Mouse (Mus musculus) forebrain, embryonic 12.5 days (tissue): ENCODE data around the gene Trmt2b. TPM values are rescaled to one million over a fixed set of nuclear protein-coding genes. Genes with fewer than 3 reads are reported as not detected.

ENCODE experiments used
- ATAC-seq: fragments of 200-750 bp; cut with Nextera tagmentation; 2 replicates; pipeline ENCODE4 v1.8.0; 2017; ENCODE audit warnings: moderate TSS enrichment; ENCODE audit not compliant: low FRiP score
- H3K27ac ChIP-seq: fragments of 300-500 bp; sonication (generic); 2 replicates; pipeline ENCODE4 v1.5.1; 2016; ENCODE audit warnings: mild to moderate bottlenecking
- H3K27me3 ChIP-seq: fragments of 300-500 bp; sonication (generic); 2 replicates; pipeline ENCODE4 v1.6.1; 2016; ENCODE audit warnings: mild to moderate bottlenecking
- H3K36me3 ChIP-seq: fragments of 300-500 bp; sonication (generic); replicated peaks from 2 replicates; pipeline ENCODE4 v1.6.1; 2016; ENCODE audit warnings: mild to moderate bottlenecking
- H3K4me1 ChIP-seq: fragments of 300-500 bp; sonication (generic); 2 replicates; pipeline ENCODE4 v1.6.1; 2016
- H3K4me2 ChIP-seq: fragments of 300-500 bp; sonication (generic); 2 replicates; pipeline ENCODE4 v1.6.1; 2016; ENCODE audit warnings: mild to moderate bottlenecking, moderate library complexity
- H3K4me3 ChIP-seq: fragments of 300-500 bp; sonication (generic); replicated peaks from 2 replicates; pipeline ENCODE4 v1.5.1; 2016; ENCODE audit warnings: mild to moderate bottlenecking
- H3K9ac ChIP-seq: fragments of 300-500 bp; sonication (generic); 2 replicates; pipeline ENCODE4 v1.6.1; 2016; ENCODE audit warnings: mild to moderate bottlenecking
- H3K9me3 ChIP-seq: fragments of 300-500 bp; sonication (generic); 2 replicates; pipeline ENCODE4 v1.6.1; 2016
- WGBS: fragments of 180-500 bp; shearing (Covaris S2); methylation state at CpG from one replicate; pipeline ENCODE4 v1.1.7; 2016; 5-methylcytosine and 5-hydroxymethylcytosine counted together
- polyA plus RNA-seq: library from polyadenylated mRNA; unstranded; fragments of >200 nt; fragmentation: Nextera tagmentation; extraction: Ambion mirVana; gene quantifications from 2 replicates; pipeline ENCODE4 v1.2.1, GENCODE M21; 2016

The Trmt2b gene
- polyA plus RNA-seq, 1 experiment from 2014 or later, result 8.3 TPM

DNA sequence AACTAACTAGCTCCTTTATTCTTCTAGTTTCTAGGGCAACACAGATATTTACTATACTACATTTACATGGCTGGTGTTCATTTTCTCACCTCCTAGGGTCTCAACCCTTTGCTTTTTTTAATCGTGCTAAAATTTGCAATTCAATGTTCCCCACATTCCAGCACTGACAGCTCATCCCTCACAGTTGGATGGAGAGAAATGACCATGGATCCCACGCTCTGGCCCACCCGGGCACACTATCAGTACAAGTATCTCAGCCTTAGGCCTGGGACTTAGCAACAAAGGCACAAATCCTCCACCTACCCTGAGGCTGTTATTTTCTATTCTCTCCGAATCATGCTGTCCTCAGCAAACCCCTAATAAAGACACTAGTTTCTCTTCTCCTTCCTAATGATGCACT, 9.0 kb upstream of the Trmt2b start:
- Histone ChIP-seq H3K4me3 (no peak overlapping the region), H3K27me3 (0 out of 2 replicates have a peak, but pooled peaks cover 4% of the 10 kb centered on the region), H3K9me3 (no peaks in the 10 kb centered on the region), H3K27ac (no peak overlapping the region), H3K4me2 (no peak overlapping the region), H3K4me1 (no peaks in the 10 kb centered on the region), H3K9ac (no peak overlapping the region), H3K36me3 (no peaks in the 10 kb centered on the region)
- WGBS, result 33% methylated on average over 4 of the region's 4 CpGs
- ATAC-seq, result peak; percentile 69; the same call in 1 of the 2 replicates

DNA sequence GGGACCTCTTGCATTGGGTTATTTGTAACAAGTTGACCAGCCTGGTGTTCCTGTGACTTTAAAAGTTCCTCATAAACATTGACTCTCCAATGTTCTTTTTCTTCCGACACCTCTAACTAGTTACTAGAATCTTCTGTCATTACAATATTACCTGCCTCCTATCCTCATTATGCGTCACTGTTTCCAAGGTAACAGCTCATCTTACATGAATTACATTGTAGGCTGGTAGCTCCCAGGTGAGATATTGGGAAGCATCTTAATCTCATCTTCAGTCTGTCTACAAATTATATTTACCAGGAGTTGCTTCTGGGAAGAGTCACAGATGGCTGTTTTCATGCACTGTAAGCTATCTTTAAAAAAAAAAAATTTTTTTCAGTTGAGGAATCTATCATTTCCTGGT, 8.3 kb upstream of the Trmt2b start:
- H3K4me3 ChIP-seq, result no peak overlapping the region
- H3K36me3 ChIP-seq, result no peaks in the 10 kb centered on the region
- 0 out of 2 replicates have a peak, but pooled peaks cover 6% of the 10 kb centered on the region for H3K27me3 ChIP-seq
- H3K4me2 ChIP-seq, result no peak overlapping the region
- no peak for ATAC-seq
- 90% methylated on average over 2 of the region's 2 CpGs for WGBS
- H3K9ac ChIP-seq, result no peak overlapping the region
- H3K27ac ChIP-seq, result no peak overlapping the region
- H3K9me3 ChIP-seq, result no peaks in the 10 kb centered on the region
- H3K4me1 ChIP-seq, result no peaks in the 10 kb centered on the region

- H3K4me3 ChIP-seq, result no peak overlapping the region
- H3K27ac ChIP-seq, result no peak overlapping the region
- no peak overlapping the region for H3K4me2 ChIP-seq
- H3K36me3 ChIP-seq, result no peaks in the 10 kb centered on the region
- no peak overlapping the region for H3K9ac ChIP-seq
- no peaks in the 10 kb centered on the region for H3K4me1 ChIP-seq
- ATAC-seq, result no peak
- no peaks in the 10 kb centered on the region for H3K9me3 ChIP-seq
- H3K27me3 ChIP-seq, result 0 out of 2 replicates have a peak, but pooled peaks cover 8% of the 10 kb centered on the region
- WGBS, result 82% methylated on average over 3 of the region's 3 CpGs
Measured at GRCm38 (mm10) chrX:134280531-134280930, 3.7 kb upstream of the Trmt2b start.

- no peak overlapping the region for H3K4me3 ChIP-seq
- no peak overlapping the region for H3K27ac ChIP-seq
- H3K9me3 ChIP-seq, result no peaks in the 10 kb centered on the region
- ATAC-seq, result peak; percentile 42; the same call in 1 of the 2 replicates
- H3K9ac ChIP-seq, result no peak overlapping the region
- H3K27me3 ChIP-seq, result 0 out of 2 replicates have a peak, but pooled peaks cover 8% of the 10 kb centered on the region
- no peaks in the 10 kb centered on the region for H3K36me3 ChIP-seq
- peak overlapping the region; percentile 49; the same call in 1 of the 2 replicates for H3K4me2 ChIP-seq
- H3K4me1 ChIP-seq, result no peaks in the 10 kb centered on the region
- WGBS, result 23% methylated on average over 6 of the region's 6 CpGs
Measured at GRCm38 (mm10) chrX:134275715-134276114, 1.1 kb downstream of the Trmt2b start.

GRCm38 (mm10) chrX:134262129-134262528, 14.7 kb downstream of the Trmt2b start:
- Histone ChIP-seq H3K9ac (no peak overlapping the region), H3K27ac (no peak overlapping the region), H3K4me3 (no peak overlapping the region), H3K4me1 (no peaks in the 10 kb centered on the region), H3K4me2 (no peak overlapping the region), H3K9me3 (no peaks in the 10 kb centered on the region), H3K36me3 (no peaks in the 10 kb centered on the region; the same call in 1 of the 2 replicates), H3K27me3 (no peaks in the 10 kb centered on the region)
- ATAC-seq, result no peak
- 73% methylated on average over 11 of the region's 11 CpGs for WGBS

GRCm38 (mm10) chrX:134261191-134261590, 15.6 kb downstream of the Trmt2b start:
- WGBS, result 52% methylated on average over 5 of the region's 5 CpGs
- no peak overlapping the region for H3K9ac ChIP-seq
- no peaks in the 10 kb centered on the region for H3K4me1 ChIP-seq
- no peaks in the 10 kb centered on the region; the same call in 1 of the 2 replicates for H3K36me3 ChIP-seq
- no peak overlapping the region for H3K27ac ChIP-seq
- H3K4me3 ChIP-seq, result no peak overlapping the region
- H3K27me3 ChIP-seq, result no peaks in the 10 kb centered on the region
- H3K9me3 ChIP-seq, result no peaks in the 10 kb centered on the region
- H3K4me2 ChIP-seq, result no peak overlapping the region
- ATAC-seq, result no peak

- Histone ChIP-seq H3K27ac (no peak overlapping the region), H3K9me3 (no peaks in the 10 kb centered on the region), H3K36me3 (no peaks in the 10 kb centered on the region), H3K4me2 (no peak overlapping the region), H3K4me3 (no peak overlapping the region), H3K9ac (no peak overlapping the region), H3K4me1 (no peaks in the 10 kb centered on the region), H3K27me3 (no peaks in the 10 kb centered on the region)
- WGBS, result 56% methylated on average over 2 of the region's 2 CpGs
- no peak for ATAC-seq
Measured at GRCm38 (mm10) chrX:134248202-134248601, 28.6 kb downstream of the Trmt2b start.

DNA sequence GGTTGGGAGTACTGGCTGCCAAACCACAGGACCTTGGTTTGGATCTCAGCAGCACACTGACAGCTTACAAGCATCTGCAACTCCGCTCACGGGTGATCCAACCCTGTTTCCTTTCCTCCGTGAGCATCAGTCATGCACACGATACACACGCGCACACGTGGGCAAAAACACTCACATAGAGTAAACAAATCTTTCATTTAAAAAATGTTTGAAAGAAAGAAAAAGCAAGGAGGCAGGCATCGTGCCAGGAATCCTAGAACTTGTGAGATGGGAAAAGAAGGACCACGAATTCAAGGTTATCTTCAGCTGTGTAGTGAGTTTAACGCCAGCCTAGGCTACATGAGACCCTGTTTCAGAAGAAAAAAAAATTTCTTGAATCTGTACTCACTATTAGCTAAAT, 30.8 kb downstream of the Trmt2b start:
- WGBS, result 96% methylated on average over 10 of the region's 10 CpGs
- ATAC-seq, result no peak
- Histone ChIP-seq H3K4me1 (no peaks in the 10 kb centered on the region), H3K4me3 (no peak overlapping the region), H3K9ac (no peak overlapping the region), H3K27ac (no peak overlapping the region), H3K36me3 (no peaks in the 10 kb centered on the region), H3K4me2 (no peak overlapping the region), H3K9me3 (no peaks in the 10 kb centered on the region), H3K27me3 (no peaks in the 10 kb centered on the region)

- Histone ChIP-seq H3K36me3 (no peaks in the 10 kb centered on the region), H3K4me1 (no peaks in the 10 kb centered on the region), H3K9me3 (no peaks in the 10 kb centered on the region), H3K9ac (no peak overlapping the region), H3K4me2 (no peak overlapping the region), H3K27me3 (peaks cover 4% of the 10 kb centered on the region; the same call in 1 of the 2 replicates), H3K27ac (no peak overlapping the region), H3K4me3 (no peak overlapping the region)
- no peak for ATAC-seq
- 91% methylated on average over 10 of the region's 10 CpGs for WGBS
Measured at GRCm38 (mm10) chrX:134238266-134238665, 38.5 kb downstream of the Trmt2b start.

- no peaks in the 10 kb centered on the region for H3K9me3 ChIP-seq
- no peaks in the 10 kb centered on the region for H3K27me3 ChIP-seq
- H3K4me2 ChIP-seq, result no peak overlapping the region
- H3K9ac ChIP-seq, result no peak overlapping the region
- no peak overlapping the region for H3K4me3 ChIP-seq
- H3K4me1 ChIP-seq, result no peaks in the 10 kb centered on the region
- no peak for ATAC-seq
- WGBS, result 84% methylated on average over 1 of the region's 1 CpGs
- H3K27ac ChIP-seq, result no peak overlapping the region
- no peaks in the 10 kb centered on the region for H3K36me3 ChIP-seq
Measured at GRCm38 (mm10) chrX:134233048-134233447, 43.7 kb downstream of the Trmt2b start.

DNA sequence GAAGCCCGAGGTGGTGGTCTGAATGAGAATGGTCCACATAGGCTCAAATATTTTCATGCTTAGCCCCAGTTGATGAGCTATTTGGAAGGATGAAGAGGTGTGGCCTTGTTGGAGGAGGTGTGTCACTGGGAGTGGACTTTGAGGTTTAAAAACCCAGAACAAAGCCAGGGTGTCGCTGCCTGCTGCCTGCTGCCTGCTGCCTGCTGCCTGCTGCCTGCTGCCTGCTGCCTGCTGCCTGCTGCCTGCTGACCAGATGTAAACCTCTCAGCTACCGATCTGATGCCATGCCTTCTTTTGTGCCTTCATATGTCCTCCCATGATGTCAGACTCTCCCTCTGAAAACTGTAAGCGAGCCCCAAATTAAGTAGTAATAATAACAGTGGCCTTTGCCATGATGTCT, 54.9 kb downstream of the Trmt2b start, which contains the start of gene Nox1:
Nox1 (minus strand) TSS at position 101 of the 400 bp plus-strand sequence.
- no peak within 1 kb of the TSS for H3K4me3 ChIP-seq
- H3K9ac ChIP-seq, result no peak within 1 kb of the TSS
- H3K36me3 ChIP-seq, result no peaks in the 10 kb centered on the region
- 54% methylated on average over 4 of the region's 4 CpGs for WGBS
- no peaks in the 10 kb centered on the region for H3K27me3 ChIP-seq
- no peak within 1 kb of the TSS for H3K4me2 ChIP-seq
- ATAC-seq, result no peak
- H3K9me3 ChIP-seq, result no peaks in the 10 kb centered on the region
- H3K27ac ChIP-seq, result no peak within 1 kb of the TSS
- H3K4me1 ChIP-seq, result no peaks in the 10 kb centered on the region

- H3K27me3 ChIP-seq, result no peaks in the 10 kb centered on the region
- no peak overlapping the region for H3K9ac ChIP-seq
- no peak overlapping the region for H3K27ac ChIP-seq
- H3K9me3 ChIP-seq, result no peaks in the 10 kb centered on the region
- no peak overlapping the region for H3K4me2 ChIP-seq
- H3K4me1 ChIP-seq, result no peaks in the 10 kb centered on the region
- no peaks in the 10 kb centered on the region for H3K36me3 ChIP-seq
- no peak overlapping the region for H3K4me3 ChIP-seq
- ATAC-seq, result no peak
- 76% methylated on average over 3 of the region's 3 CpGs for WGBS
Measured at GRCm38 (mm10) chrX:134220618-134221017, 56.2 kb downstream of the Trmt2b start.

- Histone ChIP-seq H3K9ac (no peak overlapping the region), H3K4me2 (no peak overlapping the region), H3K36me3 (no peaks in the 10 kb centered on the region), H3K27me3 (no peaks in the 10 kb centered on the region), H3K27ac (no peak overlapping the region), H3K4me3 (no peak overlapping the region), H3K9me3 (no peaks in the 10 kb centered on the region), H3K4me1 (no peaks in the 10 kb centered on the region)
- WGBS, result 60% methylated on average over 4 of the region's 4 CpGs
- ATAC-seq, result no peak
Measured at GRCm38 (mm10) chrX:134218161-134218560, 58.6 kb downstream of the Trmt2b start.
